Mouse (Mus musculus): ENCODE data around the gene Trp63.

Gene Trp63

GRCm38 (mm10) chr16:25865096-25865869, 181.7 kb downstream of the Trp63 start:
- DNase-seq (ENCODE audit: low spot score in 2 of 2), result no peak

- DNase-seq (ENCODE audit: low spot score in 2 of 2), result no peak
Observed at GRCm38 (mm10) chr16:25871503-25871902, 187.9 kb downstream of the Trp63 start.

- DNase-seq (ENCODE audit: low spot score in 2 of 2), result no peak
Observed at GRCm38 (mm10) chr16:25875681-25876080, 192.1 kb downstream of the Trp63 start.

- no peak for DNase-seq (ENCODE audit: low spot score in 2 of 2)
Observed at GRCm38 (mm10) chr16:25877416-25877965, 193.9 kb downstream of the Trp63 start.

GRCm38 (mm10) chr16:25878116-25878515, 194.6 kb downstream of the Trp63 start:
- no peak for DNase-seq (ENCODE audit: low spot score in 2 of 2)

- no peak for DNase-seq (ENCODE audit: low spot score in 2 of 2)
Observed at GRCm38 (mm10) chr16:25899071-25899470, 215.5 kb downstream of the Trp63 start.

- no peak for DNase-seq (ENCODE audit: low spot score in 2 of 2)
Observed at GRCm38 (mm10) chr16:25899657-25900056, 216.1 kb downstream of the Trp63 start.

DNA sequence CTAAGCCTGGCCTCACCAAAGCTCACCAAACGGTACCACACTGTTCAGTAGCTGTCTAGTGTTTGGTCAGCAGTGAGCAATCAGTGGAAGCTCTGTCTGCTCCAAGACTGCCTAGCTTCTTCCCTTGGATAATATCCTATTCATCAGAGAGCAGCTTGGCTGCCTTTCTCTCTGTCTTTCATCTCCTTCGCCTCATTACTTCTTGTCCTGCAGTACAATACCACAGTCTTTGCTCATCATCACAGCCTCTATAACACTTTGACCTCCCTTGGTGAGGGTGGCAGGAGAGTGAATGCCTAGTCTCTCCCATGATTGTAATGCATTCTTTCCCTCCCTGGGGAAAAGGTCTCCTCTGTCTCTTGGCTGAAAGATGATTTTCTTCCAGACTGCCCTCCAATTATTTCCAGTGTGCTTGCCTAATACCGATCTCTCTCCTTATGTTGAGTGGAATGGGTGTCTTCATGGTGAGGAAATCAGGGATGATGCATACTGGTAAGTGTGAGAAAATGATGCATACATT, 216.9 kb downstream of the Trp63 start:
- DNase-seq (ENCODE audit: low spot score in 2 of 2), result no peak

GRCm38 (mm10) chr16:25912185-25912584, 228.6 kb downstream of the Trp63 start:
- no peak for DNase-seq (ENCODE audit: low spot score in 2 of 2)

GRCm38 (mm10) chr16:25934181-25934580, 250.6 kb downstream of the Trp63 start:
- DNase-seq (ENCODE audit: low spot score in 2 of 2), result no peak

Measured in spleen, postnatal 4 days (tissue).